Mouse (Mus musculus) small intestine, adult 2 months (tissue): ENCODE measurements around the gene Coil. TPM values are rescaled to one million over a fixed set of nuclear protein-coding genes. Genes with fewer than 3 reads are reported as not detected.

Experiments
- polyA plus RNA-seq: library from polyadenylated mRNA; depleted of rRNA; stranded (reverse); fragments of >200 nt; gene quantifications from 2 replicates; pipeline ENCODE4 v1.2.3, GENCODE M21; 2012; rRNA removed

Coil gene
- polyA plus RNA-seq, 1 experiment, result 1.4 TPM

Other genes with a start within 250 kb of the Coil start
- gene Akap1, start 105.7 kb upstream of the Coil start, polyA plus RNA-seq, result 17.2 and 23.9 TPM in 2 replicates
- 4.7 and 31.1 TPM in 2 replicates for gene Scpep1, start 14.8 kb upstream of the Coil start, polyA plus RNA-seq
- 0.37 TPM in 1 of 2 replicates, not detected in the other for gene Elobl, start 3.3 kb upstream of the Coil start, polyA plus RNA-seq
- gene Trim25, start 29.1 kb downstream of the Coil start, polyA plus RNA-seq, result 57.2 and 129 TPM in 2 replicates
- 2.1 and 3.2 TPM in 2 replicates for gene Dgke, start 96.6 kb downstream of the Coil start, polyA plus RNA-seq
- not detected in 2 replicates for gene Gm525, start 103.6 kb downstream of the Coil start, polyA plus RNA-seq